Mouse (Mus musculus): ENCODE results near the gene 1110032A03Rik.

DNA sequence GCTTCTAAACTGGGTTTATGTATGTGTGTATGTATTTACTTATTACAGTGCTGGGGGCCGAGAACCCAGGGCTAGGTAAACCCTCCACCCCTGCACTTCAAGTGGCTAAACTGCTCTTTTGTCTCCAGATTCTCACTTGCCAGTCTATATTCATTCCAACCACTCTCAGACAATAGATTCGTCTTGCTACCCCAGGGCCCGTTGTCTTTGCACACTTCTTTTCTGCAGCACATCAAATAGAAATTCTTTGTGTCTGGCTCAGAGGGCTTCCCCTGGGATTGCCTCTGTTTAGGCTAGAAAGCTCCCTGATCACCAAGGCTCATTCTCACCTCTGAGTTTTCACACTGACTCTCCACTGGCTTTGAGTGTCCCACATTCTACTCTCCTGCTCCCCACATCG is 42.8 kb downstream of the 1110032A03Rik start:
- no peak for TF ChIP-seq CTCF (IDR thresholded peaks at IDR 0.05; ENCODE audit: low read depth)
- no peak for TF ChIP-seq EP300 (optimal IDR thresholded peaks at IDR 0.05)
